Mouse (Mus musculus): Measurements from ENCODE around the gene Olfr5. TPM values are rescaled to one million over a fixed set of nuclear protein-coding genes. Genes with fewer than 3 reads are reported as not detected.

Gene Olfr5
- total RNA-seq, 2 experiments from 2014 or later = not detected

DNA sequence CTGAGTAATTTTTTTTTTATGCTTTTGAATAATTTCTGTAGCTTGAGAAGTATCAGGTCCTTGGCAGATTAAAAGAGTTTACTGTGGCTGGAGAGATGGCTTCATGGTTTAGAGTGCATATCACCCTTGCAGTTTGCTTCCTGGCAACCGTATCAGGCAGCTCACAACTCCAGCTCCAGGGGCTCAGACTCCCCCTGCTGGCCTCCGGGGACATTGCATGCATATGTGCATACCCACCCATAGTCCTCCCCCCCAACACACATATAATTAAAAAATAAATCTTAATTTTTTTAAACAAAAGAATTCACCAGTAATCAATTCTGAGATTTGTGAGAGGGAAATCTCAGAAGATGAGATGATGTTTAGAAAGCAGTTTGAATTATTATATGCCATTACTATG is 56.4 kb downstream of the Olfr5 start:
- peak; percentile 28 for DNase-seq
- peak; percentile 69 for TF ChIP-seq CTCF (IDR thresholded peaks at IDR 0.05)
- intact Hi-C loops (cut with DNase I) = loop anchor here (1.0 to 5.0 kb wide), 2 partner anchors 71 to 487 kb away; no protein-coding TSS in a partner anchor
- Histone ChIP-seq H3K4me3 (no peak overlapping the region), H3K27ac (no peak overlapping the region)

DNA sequence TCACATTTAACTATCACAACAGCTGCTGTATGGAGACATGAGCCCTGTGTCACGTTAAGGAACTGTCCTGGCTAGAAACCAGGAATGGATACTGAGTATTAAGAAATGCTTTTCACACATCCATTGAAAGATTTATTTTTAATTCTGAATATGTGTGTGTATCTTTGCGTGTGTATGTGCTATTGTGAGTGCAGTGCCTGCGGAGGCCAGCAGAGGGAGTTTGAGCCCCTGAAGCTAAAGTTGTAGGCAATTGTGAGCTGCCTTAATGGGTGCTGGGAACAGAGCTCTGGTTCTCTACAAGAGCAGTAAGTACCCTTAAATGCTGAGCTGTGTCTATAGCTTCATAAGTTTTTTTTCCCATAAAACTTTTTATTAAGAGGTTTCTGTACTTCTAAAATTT is 57.4 kb downstream of the Olfr5 start:
- H3K4me3 ChIP-seq = no peak overlapping the region
- intact Hi-C loops (cut with DNase I) = no loop called here
- H3K27ac ChIP-seq = no peak overlapping the region
- no peak for DNase-seq
- TF ChIP-seq CTCF (IDR thresholded peaks at IDR 0.05) = peak; percentile 13; the same call in 1 of the 2 replicates

Other genes starting within 250 kb of the Olfr5 start
- not detected for gene Epp13, start 234.2 kb downstream of the Olfr5 start, total RNA-seq (2021)
- gene Zfp667, start 200.4 kb downstream of the Olfr5 start, total RNA-seq (2021) = 1 to 10 TPM; 3.2 to 3.8 TPM
- 1 to 10 TPM in 1 of 2 experiments, under 1 TPM in 1; 0.31 to 1.2 TPM for gene Zfp583, start 155.7 kb downstream of the Olfr5 start, total RNA-seq (2021)
- under 1 TPM; 0.45 to 0.51 TPM for gene Gm3854, start 143.2 kb downstream of the Olfr5 start, total RNA-seq (2021)
- gene Zfp78, start 123.7 kb downstream of the Olfr5 start, total RNA-seq (2021) = 1 to 10 TPM; 2.1 to 2.4 TPM
- gene Zfp28, start 103.6 kb downstream of the Olfr5 start, total RNA-seq (2021) = 1 to 10 TPM in 1 of 2 experiments, under 1 TPM in 1; 0.75 to 1.2 TPM
- gene Smim17, start 88.2 kb downstream of the Olfr5 start, total RNA-seq (2021) = under 1 TPM; 0.45 to 0.77 TPM
- gene Gm20715, start 76.7 kb downstream of the Olfr5 start, total RNA-seq (2021) = not detected
- gene Olfr1344, start 48.3 kb downstream of the Olfr5 start, total RNA-seq (2021) = not detected
- gene Olfr1336, start 30.8 kb downstream of the Olfr5 start, total RNA-seq (2021) = not detected
- gene Olfr1346, start 19.8 kb downstream of the Olfr5 start, total RNA-seq (2021) = not detected
- gene Olfr1347, start 12.8 kb upstream of the Olfr5 start, total RNA-seq (2021) = not detected
- gene Olfr1348, start 21.8 kb upstream of the Olfr5 start, total RNA-seq (2021) = not detected
- gene Olfr1349, start 36.0 kb upstream of the Olfr5 start, total RNA-seq (2021) = not detected
- not detected for gene Olfr1350, start 77.9 kb upstream of the Olfr5 start, total RNA-seq (2021)
- gene Zim1, start 209.5 kb upstream of the Olfr5 start, total RNA-seq (2021) = 1 to 10 TPM; 2.8 to 3.3 TPM
- 1 to 10 TPM; 5.3 to 8.0 TPM for gene Peg3, start 243.5 kb upstream of the Olfr5 start, total RNA-seq (2021)
- under 1 TPM; 0.05 to 0.14 TPM for gene Usp29, start 243.6 kb upstream of the Olfr5 start, total RNA-seq (2021)

All from gastrocnemius, adult 2 months (tissue).